Mouse (Mus musculus): ENCODE measurements around the gene Ankrd23.

- TF ChIP-seq POLR2A (IDR thresholded peaks at IDR 0.05; ENCODE audit: control insufficient read depth, extremely low read depth, insufficient read depth, low read length, poor library complexity) (no peak), CTCF (IDR thresholded peaks at IDR 0.05; ENCODE audit: borderline replicate concordance, control insufficient read depth, extremely low read depth, insufficient read depth, low read length, poor library complexity) (no peak)
Measured at GRCm38 (mm10) chr1:36529875-36530274, 6.8 kb downstream of the Ankrd23 start.

All from thymus, adult 2 months (tissue).